Mouse (Mus musculus): Measurements from ENCODE around the gene Serpini2. TPM values are rescaled to one million over a fixed set of nuclear protein-coding genes. Genes with fewer than 3 reads are reported as not detected.
A peak's percentile ranks its signal among the peaks of the same experiment; 100 is the strongest.
"Not testable (repeated sequence)": the region's sequence is repeated elsewhere in the genome, so short reads cannot be mapped to it uniquely, and the experiment has no call there.

The Serpini2 gene
- not detected for total RNA-seq (2021)
- long read RNA-seq, experiment 1: 0 reads
- long read RNA-seq, experiment 2: 0 reads

- intact Hi-C loops (cut with DNase I): no loop called here
- TF ChIP-seq CTCF (IDR thresholded peaks at IDR 0.05): no peak
- no peak within 1 kb of the TSS for H3K4me3 ChIP-seq
- DNase-seq: no peak
- H3K27ac ChIP-seq: no peak within 1 kb of the TSS
These were observed at the start of gene Serpini2 for GRCm38 (mm10) chr3:75269978-75270377. TSS of gene Serpini2 (minus strand) at chr3:75270078.

DNA sequence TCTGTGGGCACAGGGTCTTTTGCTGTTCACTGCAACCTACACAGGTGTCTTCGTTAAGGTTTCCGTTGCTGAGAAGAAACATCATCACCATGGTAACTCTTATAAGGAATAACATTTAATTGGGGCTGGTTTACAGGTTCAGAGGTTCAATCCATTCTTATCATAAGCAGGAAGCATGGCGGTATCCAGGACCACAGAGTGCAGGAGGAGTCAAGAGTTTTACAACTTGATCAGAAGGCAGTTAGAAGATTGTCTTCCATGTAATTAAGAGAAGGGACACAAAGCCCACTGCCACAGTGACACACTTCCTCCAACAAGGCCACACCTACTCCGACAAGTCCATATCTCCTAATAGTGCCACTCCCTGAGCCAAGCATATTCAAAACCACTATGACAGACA, 39.0 kb upstream of the Serpini2 start:
- intact Hi-C loops (cut with DNase I): no loop called here
- no peak overlapping the region for H3K27ac ChIP-seq
- no peak for DNase-seq
- TF ChIP-seq CTCF (IDR thresholded peaks at IDR 0.05): no peak
- no peak overlapping the region for H3K4me3 ChIP-seq

- no peak overlapping the region for H3K4me3 ChIP-seq
- DNase-seq: no peak
- H3K27ac ChIP-seq: no peak overlapping the region
- intact Hi-C loops (cut with DNase I): no loop called here
- TF ChIP-seq CTCF (IDR thresholded peaks at IDR 0.05): no peak
These were observed 38.4 kb upstream of the Serpini2 start for GRCm38 (mm10) chr3:75308228-75308627.

DNA sequence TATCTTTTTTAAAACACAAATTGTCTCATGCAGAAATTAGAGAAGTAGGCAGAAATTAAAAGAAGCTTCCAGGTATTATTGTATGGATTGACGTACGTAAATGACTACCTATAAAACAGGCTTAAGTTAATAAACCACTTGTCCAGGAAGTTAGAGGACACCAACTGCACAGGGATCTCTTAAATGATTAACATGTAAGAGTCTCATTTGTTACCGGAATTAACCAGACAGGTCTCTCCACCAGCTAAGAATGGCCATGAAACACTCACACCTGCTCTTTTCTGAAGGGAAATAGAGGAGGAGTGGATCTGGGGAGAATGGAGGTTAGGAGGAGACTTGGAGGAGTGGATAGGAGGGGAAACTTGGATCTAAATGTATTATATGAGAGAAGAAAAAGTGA, 35.7 kb upstream of the Serpini2 start:
- no peak for TF ChIP-seq CTCF (IDR thresholded peaks at IDR 0.05)
- intact Hi-C loops (cut with DNase I): no loop called here

GRCm38 (mm10) chr3:75304621-75305020, 34.7 kb upstream of the Serpini2 start:
- H3K4me3 ChIP-seq: no peak overlapping the region
- TF ChIP-seq CTCF (IDR thresholded peaks at IDR 0.05): no peak
- intact Hi-C loops (cut with DNase I): no loop called here
- no peak overlapping the region for H3K27ac ChIP-seq
- DNase-seq: no peak

More for the DNA sequence above, 35.7 kb upstream of the Serpini2 start:
- no peak for DNase-seq
- no peak overlapping the region for H3K27ac ChIP-seq
- no peak overlapping the region for H3K4me3 ChIP-seq

- DNase-seq: no peak
- intact Hi-C loops (cut with DNase I): no loop called here
- Histone ChIP-seq H3K27ac (no peak overlapping the region), H3K4me3 (no peak overlapping the region)
- TF ChIP-seq CTCF (IDR thresholded peaks at IDR 0.05): peak; percentile 26; the same call in 1 of the 2 replicates
These were observed 31.2 kb upstream of the Serpini2 start for GRCm38 (mm10) chr3:75301072-75301471.

DNA sequence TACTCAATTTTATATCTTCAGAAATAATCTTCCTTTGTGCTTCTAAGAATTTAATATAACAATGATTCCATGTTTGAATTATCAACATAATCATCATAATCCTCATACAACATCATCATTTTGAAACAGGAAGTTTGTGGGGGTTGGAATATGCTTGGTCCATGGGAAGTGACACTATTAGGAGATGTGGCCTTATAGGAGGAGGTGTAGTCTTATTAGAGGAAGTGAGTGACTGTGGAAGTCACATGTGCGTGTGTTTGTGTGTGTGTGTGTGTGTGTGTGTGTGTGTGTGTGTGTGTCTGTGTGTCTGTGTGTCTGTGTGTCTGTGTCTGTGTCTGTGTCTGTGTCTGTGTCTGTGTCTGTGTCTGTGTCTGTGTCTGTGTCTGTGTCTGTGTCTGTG, 29.6 kb upstream of the Serpini2 start:
- H3K4me3 ChIP-seq; DNase-seq; intact Hi-C loops (cut with DNase I); H3K27ac ChIP-seq: not testable (repeated sequence)

GRCm38 (mm10) chr3:75297758-75298111, 27.9 kb upstream of the Serpini2 start:
- TF ChIP-seq CTCF (IDR thresholded peaks at IDR 0.05): no peak
- no peak overlapping the region for H3K4me3 ChIP-seq
- H3K27ac ChIP-seq: no peak overlapping the region
- DNase-seq: no peak
- intact Hi-C loops (cut with DNase I): no loop called here

DNA sequence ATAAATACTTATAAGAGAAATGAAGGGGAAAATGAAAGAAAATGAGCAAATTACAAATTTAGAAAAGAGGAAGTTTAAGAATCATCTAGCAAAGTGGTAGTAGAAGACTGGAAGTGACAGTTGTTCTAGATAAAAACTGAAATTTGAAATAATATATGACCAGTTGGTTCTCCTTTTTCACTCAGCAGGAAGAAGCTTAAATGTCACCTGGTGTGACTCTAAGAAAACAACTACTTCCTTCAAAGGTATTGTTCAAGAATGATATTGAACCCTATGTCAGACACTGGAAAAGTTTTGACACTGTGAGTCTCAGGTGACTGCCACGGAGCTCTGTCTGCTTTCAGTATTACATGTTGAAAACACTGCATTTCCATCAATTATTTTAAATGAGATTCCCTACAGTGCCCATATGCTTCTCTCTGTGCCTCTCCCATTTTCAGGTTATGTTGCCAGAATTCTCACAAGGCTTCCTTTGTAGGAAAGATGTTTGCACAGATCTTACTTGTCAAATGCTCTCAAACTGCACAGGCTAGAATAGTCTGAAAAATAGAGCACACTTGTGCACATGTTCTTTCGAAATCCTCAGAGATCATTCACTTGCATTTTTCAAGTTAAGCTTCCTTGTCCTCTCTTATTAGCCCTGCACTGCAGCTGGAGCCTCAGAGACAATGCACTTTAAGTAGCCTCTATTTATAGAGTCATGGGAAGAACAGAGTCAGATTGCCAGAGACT, 27.3 kb upstream of the Serpini2 start:
- no peak for TF ChIP-seq CTCF (IDR thresholded peaks at IDR 0.05)
- intact Hi-C loops (cut with DNase I): no loop called here
- Histone ChIP-seq H3K27ac (no peak overlapping the region), H3K4me3 (no peak overlapping the region)
- no peak for DNase-seq

DNA sequence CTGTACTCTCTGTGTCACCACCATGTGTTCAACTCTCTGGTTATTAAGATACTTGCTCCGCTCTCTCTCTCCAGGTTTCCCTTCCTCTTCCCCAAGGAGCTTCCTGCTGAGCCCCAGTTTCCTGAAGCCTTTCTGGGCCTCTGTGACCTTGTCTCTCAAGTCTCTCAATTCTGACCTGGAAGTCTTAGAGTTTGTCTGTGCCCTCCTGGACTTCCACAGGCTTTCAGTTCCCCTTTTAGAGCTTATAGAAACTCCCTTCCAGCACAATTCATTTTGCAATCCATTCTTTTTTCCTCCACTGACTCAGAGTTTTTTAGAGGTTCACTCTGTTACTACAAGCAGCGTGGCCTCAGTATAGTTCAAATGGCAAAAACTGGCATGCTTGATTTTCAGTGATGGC, 23.4 kb upstream of the Serpini2 start:
- Histone ChIP-seq H3K4me3 (no peak overlapping the region), H3K27ac (no peak overlapping the region)
- intact Hi-C loops (cut with DNase I): no loop called here
- no peak for TF ChIP-seq CTCF (IDR thresholded peaks at IDR 0.05)
- no peak for DNase-seq

DNA sequence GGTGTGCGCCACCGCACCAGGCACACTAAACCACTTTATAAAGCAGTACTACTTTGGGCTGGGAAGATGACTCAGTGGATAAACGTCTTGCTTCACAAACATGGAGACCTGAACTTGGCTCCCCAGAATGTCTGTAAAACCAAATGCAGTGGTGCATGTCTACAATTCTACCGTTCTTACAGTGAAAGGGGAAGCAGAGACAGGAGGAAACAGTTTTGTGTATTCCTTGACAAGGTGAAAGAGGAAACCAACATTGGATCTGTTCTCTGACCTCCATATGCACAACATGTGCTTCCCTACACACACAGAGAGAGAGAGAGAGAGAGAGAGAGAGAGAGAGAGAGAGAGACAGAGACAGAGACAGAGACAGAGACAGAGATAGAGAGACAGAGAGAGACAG, 7.6 kb upstream of the Serpini2 start:
- Histone ChIP-seq H3K27ac (no peak overlapping the region), H3K4me3 (no peak overlapping the region)
- DNase-seq: no peak
- intact Hi-C loops (cut with DNase I): no loop called here
- no peak for TF ChIP-seq CTCF (IDR thresholded peaks at IDR 0.05)

DNA sequence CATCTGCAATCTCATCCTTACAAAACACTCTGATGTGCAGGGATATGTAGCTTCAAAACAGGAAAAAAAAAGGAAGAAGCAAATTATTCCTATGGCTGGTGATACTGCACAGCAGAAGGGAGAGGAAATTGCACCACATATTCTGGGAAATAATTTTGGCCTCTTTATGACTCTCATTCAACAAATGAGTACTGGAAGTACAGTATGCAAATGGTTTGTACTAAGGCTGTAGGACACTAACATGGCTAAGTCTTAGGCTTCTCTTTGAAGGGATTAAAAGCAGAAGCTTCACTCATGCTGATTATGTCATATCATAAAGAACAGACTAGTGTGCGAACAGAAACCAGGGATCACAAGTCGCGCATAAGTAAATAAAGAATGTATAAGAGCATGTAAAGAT, 6.6 kb upstream of the Serpini2 start:
- no peak overlapping the region for H3K4me3 ChIP-seq
- DNase-seq: no peak
- H3K27ac ChIP-seq: no peak overlapping the region
- no peak for TF ChIP-seq CTCF (IDR thresholded peaks at IDR 0.05)
- intact Hi-C loops (cut with DNase I): no loop called here

DNA sequence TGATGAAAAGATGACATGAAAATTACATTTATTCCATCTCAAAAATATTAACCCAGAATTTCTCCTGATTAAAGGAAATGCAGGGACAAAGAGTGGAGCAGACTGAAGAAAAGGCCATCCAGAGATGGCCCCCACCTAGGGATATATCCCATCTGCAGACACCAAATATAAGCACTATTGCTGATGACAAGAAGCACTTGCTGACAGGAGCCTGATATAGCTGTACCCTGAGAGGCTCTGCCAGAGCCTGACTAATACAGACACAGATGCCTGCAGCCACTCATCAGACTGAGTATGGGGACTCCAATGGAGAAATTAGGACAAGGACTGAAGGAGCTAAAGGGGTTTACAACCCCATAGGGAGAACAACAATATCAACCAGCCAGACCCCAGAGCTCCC, 5.2 kb upstream of the Serpini2 start:
- H3K4me3 ChIP-seq: no peak overlapping the region
- no peak for DNase-seq
- no peak overlapping the region for H3K27ac ChIP-seq
- intact Hi-C loops (cut with DNase I): no loop called here
- TF ChIP-seq CTCF (IDR thresholded peaks at IDR 0.05): no peak

- Histone ChIP-seq H3K4me3 (no peak overlapping the region), H3K27ac (no peak overlapping the region)
- no peak for DNase-seq
- intact Hi-C loops (cut with DNase I): no loop called here
- no peak for TF ChIP-seq CTCF (IDR thresholded peaks at IDR 0.05)
These were observed 10.5 kb downstream of the Serpini2 start for GRCm38 (mm10) chr3:75259356-75259755.

All from gastrocnemius, adult 2 months (tissue).